Mouse (Mus musculus) CD4-positive, CD25-positive, alpha-beta regulatory T cell, adult 2 months (primary cell): Measurements from ENCODE around the gene Cd207.
"Not testable (repeated sequence)": the region's sequence is repeated elsewhere in the genome, so short reads cannot be mapped to it uniquely, and the experiment has no call there.

Experiments used
- DNase-seq: peaks from one replicate; pipeline ENCODE4 v3.0.0-alpha.2; 2012; ENCODE audit warnings: low read depth, low spot score

Cd207 gene

GRCm38 (mm10) chr6:83697932-83698331, 20.3 kb upstream of the Cd207 start:
- no peak for DNase-seq

- DNase-seq: no peak
Measured at GRCm38 (mm10) chr6:83696684-83697083, 19.0 kb upstream of the Cd207 start.

- DNase-seq: no peak
Measured at GRCm38 (mm10) chr6:83695731-83696130, 18.1 kb upstream of the Cd207 start.

- DNase-seq: peak; percentile 85
Measured at GRCm38 (mm10) chr6:83693835-83694234, 16.2 kb upstream of the Cd207 start.

GRCm38 (mm10) chr6:83692962-83693361, 15.3 kb upstream of the Cd207 start:
- no peak for DNase-seq

GRCm38 (mm10) chr6:83690936-83691335, 13.3 kb upstream of the Cd207 start:
- no peak for DNase-seq

GRCm38 (mm10) chr6:83690277-83690676, 12.6 kb upstream of the Cd207 start:
- DNase-seq: peak; percentile 73

GRCm38 (mm10) chr6:83689374-83689773, 11.7 kb upstream of the Cd207 start:
- DNase-seq: no peak

GRCm38 (mm10) chr6:83673395-83673794, 4.3 kb downstream of the Cd207 start:
- DNase-seq: peak; percentile 79

- DNase-seq: no peak
Measured at GRCm38 (mm10) chr6:83665009-83665408, 12.6 kb downstream of the Cd207 start.

GRCm38 (mm10) chr6:83660821-83661220, 16.8 kb downstream of the Cd207 start:
- DNase-seq: no peak

GRCm38 (mm10) chr6:83656087-83656486, 21.6 kb downstream of the Cd207 start, which contains the start of gene Clec4f:
Clec4f (minus strand) TSS chr6:83656187.
- DNase-seq: no peak

- no peak for DNase-seq
Measured at GRCm38 (mm10) chr6:83646715-83647114, 30.9 kb downstream of the Cd207 start.

- DNase-seq: no peak
Measured at GRCm38 (mm10) chr6:83635329-83635728, 42.3 kb downstream of the Cd207 start.

GRCm38 (mm10) chr6:83634631-83635030, 43.0 kb downstream of the Cd207 start:
- DNase-seq: not testable (repeated sequence)

GRCm38 (mm10) chr6:83634106-83634505, 43.6 kb downstream of the Cd207 start:
- not testable (repeated sequence) for DNase-seq

GRCm38 (mm10) chr6:83631815-83632214, 45.8 kb downstream of the Cd207 start:
- no peak for DNase-seq

GRCm38 (mm10) chr6:83626781-83627180, 50.9 kb downstream of the Cd207 start:
- no peak for DNase-seq
